Mouse (Mus musculus) WW6 (cell line): ENCODE results near the gene Actc1.

Source experiments
- DNase-seq: peaks from one replicate; pipeline ENCODE4 v3.0.0-alpha.2; 2013; ENCODE audit warnings: low read depth, low spot score

Actc1 gene

GRCm38 (mm10) chr2:114052696-114053598 lies at the start of gene Actc1:
Gene Actc1 (minus strand): TSS chr2:114053548.
- no peak for DNase-seq

- DNase-seq, result no peak
Measured at GRCm38 (mm10) chr2:114102471-114102870, 49.1 kb upstream of the Actc1 start.

DNA sequence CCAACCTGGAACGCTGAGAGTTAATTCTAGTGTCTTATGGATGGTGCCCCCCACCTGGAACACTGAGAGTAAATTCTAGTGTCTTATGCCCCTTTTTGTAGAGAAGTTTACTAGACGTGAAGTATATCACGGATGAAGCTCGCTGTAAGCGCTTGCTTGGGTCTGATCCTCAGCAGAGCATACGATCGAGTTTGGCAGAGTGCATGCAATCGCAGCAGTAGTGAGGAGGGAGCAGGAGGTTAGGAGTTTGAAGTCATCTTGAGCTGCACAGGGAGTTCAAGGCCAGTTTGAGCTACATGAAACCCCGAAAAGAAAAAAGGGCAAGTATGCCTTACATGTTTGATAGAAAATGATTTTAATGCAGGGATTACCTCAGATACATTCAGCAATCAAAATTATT lies 47.5 kb upstream of the Actc1 start:
- DNase-seq, result no peak

DNA sequence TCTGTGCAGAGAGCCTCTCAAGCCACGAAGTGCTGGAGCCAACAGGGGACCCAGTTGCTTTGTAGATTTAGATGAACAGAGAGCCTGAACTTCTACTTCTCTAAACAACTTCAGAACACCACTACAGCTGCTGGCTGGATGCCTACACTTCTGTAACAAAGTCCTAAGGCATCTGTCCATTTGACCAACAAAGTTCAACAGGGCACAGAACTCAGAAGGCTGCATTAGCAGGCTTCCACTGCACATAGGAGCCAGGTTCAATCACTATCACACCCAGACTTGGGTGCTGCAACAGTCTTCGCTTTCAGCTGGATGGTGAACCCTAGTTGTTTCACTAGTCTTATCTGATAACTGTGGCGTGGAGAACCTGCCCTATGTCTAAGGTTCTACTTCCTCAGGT lies 46.5 kb upstream of the Actc1 start:
- no peak for DNase-seq

DNA sequence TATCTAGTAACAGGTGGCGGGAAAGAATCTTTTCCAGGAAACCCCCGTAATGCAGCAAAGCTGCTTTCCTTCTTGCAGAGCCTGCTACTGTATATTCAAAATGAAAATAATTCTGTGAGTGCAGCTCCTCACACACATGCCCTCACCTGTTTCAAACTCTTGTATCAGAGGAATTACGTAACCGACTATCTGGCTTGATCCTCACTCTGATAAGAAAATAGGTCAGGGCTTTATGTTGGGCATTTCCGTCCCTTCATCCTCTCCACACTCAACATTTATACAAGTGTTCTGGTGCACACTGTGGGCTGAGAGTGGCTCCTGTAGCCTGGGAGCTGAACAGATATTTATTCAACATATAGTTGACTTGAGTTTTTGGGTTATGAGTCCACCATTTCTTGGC lies 45.8 kb upstream of the Actc1 start:
- no peak for DNase-seq

DNA sequence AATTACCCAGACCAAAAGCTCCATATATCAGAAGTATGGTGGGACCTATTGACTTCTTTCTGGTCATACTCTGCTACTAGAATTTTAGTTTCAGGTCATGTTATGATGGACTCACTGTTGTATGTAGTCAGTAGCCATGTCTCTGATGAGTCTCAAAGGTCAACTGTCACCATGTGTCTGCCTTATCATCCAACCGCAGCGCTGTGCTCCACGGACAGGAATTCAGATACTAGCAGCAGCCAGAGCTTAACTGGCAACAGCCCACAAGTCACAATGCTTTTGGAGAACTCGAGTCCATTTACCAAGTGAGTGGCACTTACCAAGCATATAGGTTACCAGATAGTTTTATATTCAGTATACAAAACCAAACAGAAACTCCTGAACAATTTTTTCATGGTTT lies 44.3 kb upstream of the Actc1 start:
- no peak for DNase-seq

DNA sequence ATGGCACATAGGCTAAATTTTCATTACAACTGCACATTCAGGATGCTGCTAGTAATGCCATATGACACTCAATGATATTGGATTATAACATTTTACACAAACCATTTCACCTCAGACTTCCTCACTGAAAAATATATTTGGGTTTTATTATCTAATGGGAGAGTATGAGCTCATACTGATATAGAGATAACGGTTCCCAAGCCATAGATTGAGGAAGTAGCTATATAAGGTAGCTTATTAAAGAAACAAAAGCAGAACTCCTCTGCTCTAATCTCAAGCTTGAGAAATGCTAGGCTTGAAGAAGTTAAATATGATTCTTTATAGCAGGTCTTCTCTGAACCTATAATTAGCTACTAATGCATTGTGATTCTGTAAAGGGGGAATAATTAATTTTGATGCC lies 43.2 kb upstream of the Actc1 start:
- no peak for DNase-seq

GRCm38 (mm10) chr2:114095348-114095747 lies 42.0 kb upstream of the Actc1 start:
- no peak for DNase-seq

DNA sequence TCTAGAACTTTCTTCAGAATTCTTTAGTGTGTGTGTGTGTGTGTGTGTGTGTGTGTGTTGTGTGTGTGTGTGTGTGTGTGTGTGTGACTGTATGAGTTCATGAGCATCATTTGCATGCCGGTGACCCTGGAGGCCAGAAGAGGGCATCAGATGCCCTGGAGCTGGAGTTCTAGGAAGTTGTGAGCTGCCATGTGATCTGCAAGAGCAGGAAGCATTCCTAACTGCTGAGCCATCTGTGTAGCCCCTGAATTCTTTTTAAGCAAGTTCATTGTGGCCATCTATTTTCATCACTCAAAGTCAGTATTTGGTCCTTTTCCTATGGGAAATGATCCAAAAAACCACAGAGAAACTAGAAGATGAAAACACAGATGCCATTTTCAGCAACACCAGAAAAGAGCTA lies 41.3 kb upstream of the Actc1 start:
- DNase-seq, result no peak

DNA sequence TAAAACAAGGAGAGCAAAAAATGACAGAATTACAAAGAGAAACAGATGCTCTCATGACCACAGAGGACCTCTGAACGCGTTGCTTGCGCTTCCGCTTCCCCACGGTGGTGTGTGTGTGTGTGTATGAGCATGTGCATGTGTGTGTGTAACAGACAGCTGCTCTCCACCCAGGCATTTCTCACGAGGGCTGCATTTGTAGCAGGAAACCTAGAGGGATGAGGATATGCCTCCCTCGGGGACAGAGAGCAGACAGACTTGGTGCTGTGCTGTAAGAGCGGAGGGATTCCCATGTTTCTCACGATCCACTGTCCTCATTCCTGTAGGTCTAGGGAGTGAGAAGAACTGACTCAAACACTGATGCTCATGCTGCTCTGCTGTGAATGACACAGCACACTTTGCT lies 40.2 kb upstream of the Actc1 start:
- no peak for DNase-seq

DNA sequence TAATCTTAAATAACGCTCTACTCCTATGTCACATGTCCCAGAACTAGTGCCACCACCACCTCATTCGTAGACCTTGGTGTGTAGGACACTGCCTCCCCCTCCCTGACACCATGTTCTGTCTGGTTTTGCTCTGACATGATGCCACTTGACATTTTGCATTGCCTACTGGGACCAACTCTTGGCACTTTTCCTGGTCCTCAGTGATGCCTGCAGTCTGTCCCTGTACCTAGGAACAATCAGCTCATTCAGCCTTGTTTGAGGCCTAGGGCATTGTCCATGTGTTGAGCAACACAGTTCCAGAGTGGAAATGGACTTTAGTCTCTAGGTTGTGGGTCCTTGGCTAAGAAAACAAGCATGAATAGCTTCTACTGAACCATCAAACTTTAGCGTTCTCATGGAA lies 36.5 kb upstream of the Actc1 start:
- DNase-seq, result no peak

DNA sequence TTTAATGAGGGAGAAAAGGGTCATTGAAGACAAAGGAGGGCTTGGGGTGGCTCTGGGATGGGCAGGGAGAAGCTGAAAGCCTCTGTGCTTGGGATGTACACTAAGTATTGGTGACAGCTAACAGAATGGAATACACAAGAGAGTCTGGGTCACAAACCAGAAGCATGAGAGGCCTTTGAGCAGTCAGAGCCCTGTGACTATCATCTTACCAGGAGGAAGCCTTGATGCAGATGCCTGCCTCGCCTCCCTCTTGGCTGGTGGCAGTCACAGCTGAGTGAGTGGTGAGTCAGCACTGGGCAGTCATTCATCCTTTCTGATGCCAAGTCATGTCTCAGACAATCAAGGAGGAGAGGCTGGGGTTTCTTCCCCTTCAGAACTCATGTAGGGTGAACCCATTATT lies 33.9 kb upstream of the Actc1 start:
- DNase-seq, result no peak

DNA sequence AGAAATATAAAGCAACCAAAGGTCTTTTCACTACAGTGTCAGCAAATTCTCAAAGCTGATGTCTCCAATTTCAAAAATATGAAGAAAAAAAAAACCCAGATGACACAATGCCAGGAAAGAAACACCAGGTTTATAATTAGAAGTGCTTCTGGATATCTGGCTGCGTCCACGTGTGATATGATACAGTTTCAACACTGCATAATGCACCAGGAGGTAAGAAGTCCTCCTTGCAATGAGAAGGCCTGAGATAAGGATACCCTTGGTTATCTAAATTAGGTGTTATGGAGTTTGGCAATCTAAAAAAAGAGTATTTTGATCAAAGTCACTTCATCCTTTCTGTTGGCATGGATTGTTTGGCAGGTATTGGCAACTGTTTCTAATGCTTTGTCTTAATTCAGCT lies 18.5 kb upstream of the Actc1 start:
- DNase-seq, result no peak

GRCm38 (mm10) chr2:114066226-114066625 lies 12.9 kb upstream of the Actc1 start:
- no peak for DNase-seq

GRCm38 (mm10) chr2:114064004-114064403 lies 10.7 kb upstream of the Actc1 start:
- DNase-seq, result no peak

GRCm38 (mm10) chr2:114060071-114060591 lies 6.8 kb upstream of the Actc1 start:
- DNase-seq, result no peak

DNA sequence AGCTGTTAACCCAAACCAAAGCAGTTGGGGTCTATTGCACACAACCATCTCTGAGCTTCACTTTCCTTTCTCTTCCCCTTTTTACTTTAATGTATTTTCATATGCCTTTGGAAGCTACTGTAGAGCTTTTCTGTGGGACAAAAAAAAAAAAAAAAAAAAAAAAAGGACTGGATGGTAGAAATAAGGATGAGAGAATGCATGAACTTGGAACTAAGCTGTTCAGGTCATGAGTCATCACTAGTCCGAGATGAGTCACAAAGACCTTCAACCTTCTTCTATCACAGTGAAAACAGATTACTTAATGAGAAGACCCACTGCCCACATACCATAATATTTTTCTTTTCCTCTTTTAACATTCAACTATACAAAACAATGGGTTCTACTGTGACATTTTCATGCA lies 6.3 kb upstream of the Actc1 start:
- DNase-seq, result no peak

DNA sequence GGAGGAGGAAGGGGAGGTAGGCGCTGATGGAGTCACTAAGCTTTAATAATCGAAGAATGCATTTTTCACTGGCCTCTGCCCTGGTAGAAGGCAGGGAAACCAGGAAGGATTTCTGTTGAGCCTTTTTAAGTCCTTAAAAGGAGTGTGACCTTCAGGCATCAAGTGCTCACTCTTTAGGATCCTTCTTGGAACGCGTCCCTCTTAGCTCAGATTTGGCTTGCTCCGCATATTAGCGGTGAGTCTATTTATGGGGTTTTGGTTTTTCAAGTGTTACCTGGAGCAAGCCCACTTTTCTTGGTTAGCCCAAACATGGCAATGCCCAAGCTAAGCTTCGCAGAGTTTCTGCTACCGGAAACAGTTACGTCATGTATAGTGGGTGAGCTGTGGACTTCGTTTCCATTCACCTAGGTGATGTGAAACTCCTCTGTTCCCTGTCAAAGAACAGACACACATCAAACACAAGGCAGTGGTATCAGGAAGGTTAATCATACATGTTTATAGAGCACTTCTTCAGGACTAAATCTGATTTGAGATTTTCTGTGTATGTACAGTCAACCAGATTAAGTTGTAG lies 5.0 kb upstream of the Actc1 start:
- DNase-seq, result no peak

- no peak for DNase-seq
Measured at GRCm38 (mm10) chr2:114057303-114057853, 4.0 kb upstream of the Actc1 start.

GRCm38 (mm10) chr2:114054129-114054528 lies 781 bp upstream of the Actc1 start:
- no peak for DNase-seq

DNA sequence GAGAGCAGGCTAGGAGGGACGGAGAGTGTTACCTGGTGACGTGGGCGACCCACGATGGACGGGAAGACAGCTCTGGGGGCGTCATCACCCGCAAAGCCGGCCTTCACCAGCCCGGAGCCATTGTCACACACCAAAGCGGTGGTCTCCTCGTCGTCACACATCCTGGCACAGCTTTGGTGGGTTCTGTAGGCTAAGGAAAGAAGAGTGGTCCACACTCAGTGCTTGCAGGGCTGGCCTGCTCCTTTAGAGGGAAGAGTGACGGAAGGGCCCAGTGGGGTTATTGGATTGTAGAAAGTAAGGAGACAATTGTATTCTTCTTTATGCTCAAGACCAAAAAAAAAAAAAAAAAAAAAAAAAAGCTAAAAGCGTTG lies 1.5 kb downstream of the Actc1 start:
- no peak for DNase-seq

- no peak for DNase-seq
Measured at GRCm38 (mm10) chr2:114051111-114051870, 2.1 kb downstream of the Actc1 start.
